In genomic region chr4:142277481-142278196, GRCm38 (mm10) we compare ENCODE assay signal across 8 mouse cellular contexts. TPM values are rescaled to one million over a fixed set of nuclear protein-coding genes. Genes with fewer than 3 reads are reported as not detected.
A peak's percentile ranks its signal among the peaks of the same experiment; 100 is the strongest.
DNase-seq lines count a peak whose midpoint lies in the region; ATAC-seq lines count a peak whose summit lies in the region.
"Had no signal": no experiment of that assay in that cellular context is flagged by ENCODE, and none has a peak within 500 bp of the region (broad histone marks: within the 10 kb centered on the region; RNA-seq: fewer than 3 reads in every experiment).

No protein-coding gene starts in this region.

- 27% methylated on average over 19 of the region's 20 CpGs for WGBS in embryonic facial prominence, embryonic 14.5 days
- WGBS in neural tube, embryonic 13.5 days: 34% methylated on average over 20 of the region's 20 CpGs

- H3K27ac ChIP-seq in embryonic facial prominence, embryonic 14.5 days (replicated peaks; ENCODE audit: low read depth, low read length): peak overlapping the region; percentile 52
- peak overlapping the region; percentile 50; the same call in 1 of the 2 replicates for H3K27ac ChIP-seq in neural tube, embryonic 13.5 days (replicated peaks)
- H3K27ac ChIP-seq: macrophage had no signal

- no peaks in the 10 kb centered on the region for H3K27me3 ChIP-seq in embryonic facial prominence, embryonic 14.5 days (replicated peaks; ENCODE audit: control insufficient read depth, insufficient read depth, low read length)
- no peaks in the 10 kb centered on the region for H3K27me3 ChIP-seq in neural tube, embryonic 13.5 days

- peak; percentile 50 to 53 for DNase-seq in right cerebral cortex, postnatal 10 days (ENCODE audit: low spot score in 2 of 2)
- DNase-seq in right cerebral cortex, adult 18-20 months: no peak
- peak; percentile 91 for DNase-seq in embryonic facial prominence, embryonic 14.5 days (ENCODE audit: low spot score)
- peak; percentile 43 for DNase-seq in kidney, adult 18-20 months
- no peak for DNase-seq in layer of hippocampus, adult 8-10 months (ENCODE audit: low spot score in 2 of 2)
- DNase-seq in adipocyte (ENCODE audit: low spot score): no peak

- no peak overlapping the region for H3K9ac ChIP-seq in embryonic facial prominence, embryonic 14.5 days (ENCODE audit: low read depth, low read length)
- H3K9ac ChIP-seq in neural tube, embryonic 13.5 days: no peak overlapping the region

- no peak overlapping the region for H3K4me3 ChIP-seq in embryonic facial prominence, embryonic 14.5 days (ENCODE audit: low read depth, low read length)
- H3K4me3 ChIP-seq in neural tube, embryonic 13.5 days: no peak overlapping the region

- peaks cover 15% of the 10 kb centered on the region for H3K4me1 ChIP-seq in embryonic facial prominence, embryonic 14.5 days (ENCODE audit: control insufficient read depth, insufficient read depth, low read length)
- peaks cover 15% of the 10 kb centered on the region for H3K4me1 ChIP-seq in neural tube, embryonic 13.5 days (replicated peaks)

- no peaks in the 10 kb centered on the region for H3K36me3 ChIP-seq in embryonic facial prominence, embryonic 14.5 days (ENCODE audit: control insufficient read depth, insufficient read depth, low read length)
- H3K36me3 ChIP-seq in neural tube, embryonic 13.5 days: no peaks in the 10 kb centered on the region

- peak; percentile 95 for ATAC-seq in embryonic facial prominence, embryonic 14.5 days (ENCODE audit: low read depth)
- ATAC-seq in neural tube, embryonic 13.5 days (ENCODE audit: low read depth): peak; percentile 46

- H3K4me2 ChIP-seq in embryonic facial prominence, embryonic 14.5 days (ENCODE audit: low read depth, low read length): peak overlapping the region; percentile 42
- H3K4me2 ChIP-seq in neural tube, embryonic 13.5 days: peak overlapping the region; percentile 18; the same call in 1 of the 2 replicates

- H3K9me3 ChIP-seq in embryonic facial prominence, embryonic 14.5 days (ENCODE audit: control insufficient read depth, low read length): no peaks in the 10 kb centered on the region
- 0 out of 2 replicates have a peak, but pooled peaks cover 3% of the 10 kb centered on the region for H3K9me3 ChIP-seq in neural tube, embryonic 13.5 days

RNA-seq across cellular contexts. Expression of gene Kazn, which starts 38.4 kb away (rescaled TPM):
- 11.7 and 11.9 TPM in 2 replicates for polyA plus RNA-seq in embryonic facial prominence, embryonic 14.5 days (2014; fragmentation: Nextera tagmentation; extraction: Ambion mirVana)
- polyA plus RNA-seq in neural tube, embryonic 13.5 days (2015; fragmentation: Nextera tagmentation; extraction: Ambion mirVana): 18.9 and 19.0 TPM in 2 replicates
- 10 to 100 TPM; 44.3 to 48.2 (median 44.9) TPM for total RNA-seq in layer of hippocampus, adult 8-10 months (2022)
- polyA plus RNA-seq: macrophage had no signal

Comparison
In these comparisons a context has a peak if more than half of its experiments do, and no peak if none do; other contexts are left out.
1. DNase-seq: peak in right cerebral cortex, postnatal 10 days (2 of 2), embryonic facial prominence, embryonic 14.5 days (single experiment) and kidney, adult 18-20 months (single experiment); none in right cerebral cortex, adult 18-20 months (single experiment), layer of hippocampus, adult 8-10 months (0 of 2) and adipocyte (single experiment).